Mouse (Mus musculus) kidney, postnatal 10 days (tissue): ENCODE data around the gene Sema3c.
"Not testable (repeated sequence)": the region's sequence is repeated elsewhere in the genome, so short reads cannot be mapped to it uniquely, and the experiment has no call there.

Experiments used
- DNase-seq: peaks from one replicate; pipeline ENCODE4 v3.0.0; 2021; ENCODE audit warnings: mixed read lengths

Sema3c gene

DNA sequence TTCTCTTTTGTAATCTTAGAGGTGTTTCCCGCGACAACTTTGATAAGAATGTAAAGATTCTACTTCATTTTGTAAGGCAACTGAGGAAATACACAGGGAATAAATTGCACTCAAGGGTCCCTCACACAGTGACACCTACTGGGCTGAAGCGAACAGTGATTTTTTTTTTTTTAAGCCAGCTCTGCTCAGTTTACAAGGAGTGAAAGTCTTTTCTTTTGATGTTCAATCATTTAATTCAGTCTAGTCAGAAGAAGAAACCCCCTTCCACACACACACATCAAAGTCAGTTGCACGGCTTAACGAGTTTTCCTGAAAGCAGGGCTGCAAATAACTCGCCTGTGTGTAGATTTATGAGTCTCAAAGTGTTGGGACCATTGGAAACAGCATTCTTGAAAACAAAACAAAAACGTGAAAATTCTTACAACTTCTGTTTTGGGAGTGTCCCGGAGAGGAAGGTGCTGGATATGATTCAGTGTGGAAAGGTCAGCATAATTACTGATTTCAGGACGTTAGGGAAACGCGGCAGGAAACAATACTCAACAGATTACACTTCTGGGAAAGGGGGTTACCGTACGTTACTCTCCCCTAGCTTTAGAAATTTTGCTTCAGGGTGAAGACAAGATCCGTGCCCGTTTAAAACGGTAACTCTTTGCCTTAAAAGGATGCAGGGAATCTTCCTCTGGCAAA is at the start of gene Sema3c:
Gene Sema3c (plus strand): TSS at position 588 of the 687 bp plus-strand sequence.
- DNase-seq: no peak

DNA sequence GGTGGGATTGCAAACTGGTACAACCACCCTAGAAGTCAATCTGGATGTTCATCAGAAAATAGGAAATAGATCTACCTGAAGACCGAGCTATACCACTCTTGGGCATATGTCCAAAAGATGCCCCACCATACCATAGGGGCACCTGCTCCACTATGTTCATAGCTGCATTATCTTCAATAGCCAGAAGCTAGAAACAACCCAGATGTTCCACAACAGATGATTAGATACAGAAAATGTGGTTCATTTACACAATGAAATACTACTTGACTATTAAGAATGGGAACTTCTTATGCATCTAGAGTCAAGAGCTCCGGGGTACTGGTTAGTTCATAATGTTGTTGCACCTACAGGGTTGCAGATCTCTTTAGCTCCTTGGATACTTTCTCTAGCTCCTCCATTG is 42.9 kb upstream of the Sema3c start:
- not testable (repeated sequence) for DNase-seq

- DNase-seq: no peak
Measured at GRCm38 (mm10) chr5:17543141-17543540, 30.9 kb upstream of the Sema3c start.

- DNase-seq: no peak
Measured at GRCm38 (mm10) chr5:17544904-17545449, 29.1 kb upstream of the Sema3c start.

GRCm38 (mm10) chr5:17551693-17552092 is 22.4 kb upstream of the Sema3c start:
- no peak for DNase-seq

DNA sequence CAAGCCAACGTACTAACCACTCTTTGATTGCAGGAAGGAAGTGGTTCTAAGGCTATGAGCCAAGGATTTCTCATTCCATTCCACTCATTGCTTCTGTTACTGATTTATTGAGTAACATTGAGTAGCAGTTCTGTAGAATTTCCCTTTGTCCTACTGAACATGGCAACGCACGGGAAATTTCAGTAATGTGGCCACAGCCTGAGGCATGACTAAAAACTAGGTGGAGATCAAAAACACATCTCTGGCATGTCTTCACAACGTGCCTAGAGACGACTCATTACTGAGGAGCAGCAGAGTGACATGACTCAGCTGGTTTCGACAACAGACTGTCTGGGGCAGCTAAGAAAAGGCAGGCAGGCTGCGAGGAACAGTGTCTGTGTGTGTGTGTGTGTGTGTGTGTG is 18.0 kb upstream of the Sema3c start:
- peak; percentile 44 for DNase-seq

- DNase-seq: no peak
Measured at GRCm38 (mm10) chr5:17556715-17557265, 17.3 kb upstream of the Sema3c start.

DNA sequence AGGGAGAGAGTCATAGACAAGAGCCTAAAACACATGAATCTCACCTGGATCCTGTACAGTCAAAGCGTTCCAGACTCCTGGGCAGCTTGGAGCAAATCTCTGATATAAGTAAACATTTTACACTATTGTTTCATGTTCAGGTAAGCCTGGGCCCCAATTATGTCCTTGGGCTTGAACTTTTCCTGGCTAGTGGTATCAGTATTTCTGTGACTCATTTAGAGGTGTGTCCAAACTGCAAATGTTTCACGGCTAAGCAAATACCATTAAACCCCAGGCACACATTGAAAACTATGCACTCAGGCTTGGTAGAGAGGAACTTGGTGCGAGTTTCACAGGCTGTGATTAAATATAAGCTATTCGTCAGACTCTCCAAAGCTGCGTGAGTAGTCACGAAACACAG is 2.5 kb upstream of the Sema3c start:
- no peak for DNase-seq

DNA sequence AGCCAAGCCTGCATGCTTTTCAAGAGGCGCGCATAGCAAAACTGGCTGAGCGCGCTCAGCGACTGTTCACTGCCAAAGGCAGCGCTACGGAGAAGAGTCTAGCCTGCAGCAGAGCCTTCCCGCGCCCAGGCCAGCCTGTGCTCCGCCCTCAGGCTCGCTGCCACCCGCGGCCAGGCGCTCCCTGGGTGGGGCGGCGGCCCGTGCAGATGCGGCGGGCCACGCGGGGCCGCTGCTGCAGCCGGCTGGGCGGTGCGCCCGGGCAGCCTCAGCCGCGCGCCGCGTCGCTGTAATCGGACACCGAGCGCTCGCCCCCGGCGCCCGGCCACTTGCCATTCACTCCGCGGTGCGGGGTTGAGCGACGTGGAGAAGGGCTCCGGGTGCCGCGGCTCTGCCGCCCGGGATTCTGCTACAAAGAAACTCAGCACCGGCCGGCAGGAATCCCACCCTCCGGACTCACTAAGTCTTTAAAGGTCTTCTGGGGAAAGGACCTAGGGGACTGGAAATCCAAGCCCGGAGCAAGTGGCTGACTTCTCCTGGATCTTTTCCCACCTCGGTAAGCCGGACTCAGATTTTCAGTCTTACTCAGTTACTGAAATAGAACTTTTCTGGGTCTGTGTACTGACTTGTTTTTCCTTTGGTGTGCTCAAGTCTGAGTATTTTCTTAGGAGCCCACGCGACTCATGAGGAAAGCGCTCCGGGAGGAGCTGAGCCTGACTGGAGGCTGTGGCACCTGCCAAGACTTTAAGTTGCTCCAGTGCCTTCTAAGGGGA is 517 bp downstream of the Sema3c start:
- DNase-seq: peak; percentile 85

GRCm38 (mm10) chr5:17575183-17575495 is 1.1 kb downstream of the Sema3c start:
- no peak for DNase-seq

GRCm38 (mm10) chr5:17576069-17576468 is 2.0 kb downstream of the Sema3c start:
- DNase-seq: no peak

DNA sequence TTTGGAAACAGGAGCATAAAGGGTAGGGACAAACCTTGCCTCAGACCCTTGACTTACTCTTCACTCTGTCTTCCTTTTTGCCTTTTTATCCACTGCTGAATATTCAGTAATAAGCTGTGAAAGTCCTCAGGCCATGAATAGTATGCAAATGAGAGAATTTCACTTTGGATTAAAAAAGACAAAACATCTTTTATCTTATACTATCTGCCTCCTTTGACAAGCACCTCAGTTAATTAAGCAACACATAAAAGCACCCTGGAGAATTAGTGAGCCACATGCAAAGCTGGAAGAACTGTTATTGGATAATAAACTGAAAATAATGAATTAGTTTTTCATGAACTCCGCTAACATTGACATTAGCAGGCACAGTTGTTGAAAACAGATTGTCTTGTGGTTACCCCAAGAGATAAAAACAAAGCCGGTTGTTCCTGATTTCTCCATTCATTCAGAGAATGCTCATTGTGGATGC is 8.0 kb downstream of the Sema3c start:
- DNase-seq: no peak

GRCm38 (mm10) chr5:17584299-17584945 is 10.3 kb downstream of the Sema3c start:
- DNase-seq: no peak

DNA sequence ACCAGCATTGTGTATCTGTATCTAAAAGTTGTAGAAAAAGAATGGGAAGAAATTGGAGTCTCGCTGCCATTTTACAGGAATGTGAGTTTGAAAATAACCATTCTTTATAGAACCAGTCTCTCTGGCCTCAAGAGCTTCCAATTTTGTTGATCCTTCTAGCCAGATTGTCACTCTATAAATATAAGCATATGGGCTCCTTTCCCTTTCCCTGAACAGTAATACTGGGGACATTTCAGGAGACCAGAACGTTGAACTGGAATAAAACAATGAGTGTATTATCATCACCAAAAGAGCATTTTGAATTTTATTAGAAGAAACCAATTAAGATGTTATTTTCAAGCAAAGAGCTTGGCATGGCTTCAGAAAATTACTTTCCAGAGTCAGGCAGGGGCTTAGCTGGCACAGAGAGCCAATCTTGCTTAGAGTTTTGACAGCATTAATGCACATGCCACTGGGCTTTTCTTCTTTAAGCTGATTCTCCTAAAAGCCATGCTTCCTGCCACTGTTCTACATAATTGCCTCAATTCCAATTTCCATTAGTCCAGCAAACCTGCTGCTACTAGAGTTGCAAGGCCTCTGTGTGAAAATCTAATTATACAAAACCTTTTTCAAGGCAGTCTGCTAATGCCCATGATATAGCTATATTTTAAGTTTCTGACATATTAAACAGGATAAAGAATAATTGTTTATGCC is 12.6 kb downstream of the Sema3c start:
- DNase-seq: no peak

DNA sequence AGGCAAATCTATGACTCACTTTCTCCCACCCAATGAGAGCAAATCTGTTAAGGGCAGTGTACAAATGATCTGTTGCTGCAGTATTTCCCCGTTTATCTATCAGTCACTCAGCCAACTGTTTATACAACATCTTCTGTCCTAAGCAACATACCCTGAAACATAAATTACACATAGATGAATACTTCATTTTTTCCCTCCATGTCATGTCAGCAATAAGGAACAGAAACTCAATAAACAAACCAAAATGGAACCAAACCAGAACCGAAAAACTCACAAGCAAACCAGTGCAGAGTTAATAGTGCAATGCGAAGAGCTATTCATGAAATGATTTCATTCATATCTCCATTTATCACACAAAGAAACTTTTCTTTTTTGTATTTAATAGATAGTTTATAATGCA is 17.8 kb downstream of the Sema3c start:
- DNase-seq: no peak

- DNase-seq: no peak
Measured at GRCm38 (mm10) chr5:17601700-17602099, 27.6 kb downstream of the Sema3c start.

GRCm38 (mm10) chr5:17620619-17621018 is 46.5 kb downstream of the Sema3c start:
- DNase-seq: no peak

DNA sequence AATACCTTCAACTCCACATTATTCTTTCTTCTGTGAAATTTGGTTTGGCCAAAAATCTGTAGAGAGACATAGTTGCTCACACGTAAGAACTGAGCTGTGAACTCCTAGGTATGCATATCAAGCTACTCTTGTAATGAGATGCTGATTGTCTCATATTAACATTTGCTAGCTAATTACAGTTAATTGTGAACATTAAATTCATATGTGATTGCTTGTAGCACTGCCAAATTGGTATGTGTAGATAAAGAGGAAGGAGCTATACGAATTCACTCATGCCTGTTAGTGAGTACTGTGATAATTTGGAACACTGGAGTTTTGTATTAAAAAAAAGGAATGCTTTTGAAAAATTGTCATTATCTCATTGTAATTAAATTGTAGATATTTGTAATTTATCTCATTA is 48.5 kb downstream of the Sema3c start:
- DNase-seq: no peak

DNA sequence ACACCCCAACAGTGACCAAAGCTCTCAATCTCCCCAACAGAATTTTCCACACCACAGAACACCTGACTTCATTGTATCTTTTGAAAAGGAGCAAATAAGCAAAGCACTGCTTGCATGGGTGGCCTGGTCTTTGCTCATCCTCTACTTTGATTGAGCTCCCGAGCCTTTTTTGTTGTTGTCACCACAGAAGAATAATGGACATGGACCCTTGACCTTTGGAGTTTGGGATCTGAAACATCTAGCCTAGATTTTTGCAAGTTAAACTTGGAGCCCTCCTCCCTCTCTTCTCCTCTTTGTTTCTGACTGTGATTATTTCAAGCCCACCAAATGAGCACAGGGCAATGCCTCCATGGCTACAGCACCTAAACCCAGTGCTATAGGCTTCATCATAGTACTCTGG is 54.5 kb downstream of the Sema3c start:
- no peak for DNase-seq

GRCm38 (mm10) chr5:17629599-17629998 is 55.5 kb downstream of the Sema3c start:
- DNase-seq: no peak

DNA sequence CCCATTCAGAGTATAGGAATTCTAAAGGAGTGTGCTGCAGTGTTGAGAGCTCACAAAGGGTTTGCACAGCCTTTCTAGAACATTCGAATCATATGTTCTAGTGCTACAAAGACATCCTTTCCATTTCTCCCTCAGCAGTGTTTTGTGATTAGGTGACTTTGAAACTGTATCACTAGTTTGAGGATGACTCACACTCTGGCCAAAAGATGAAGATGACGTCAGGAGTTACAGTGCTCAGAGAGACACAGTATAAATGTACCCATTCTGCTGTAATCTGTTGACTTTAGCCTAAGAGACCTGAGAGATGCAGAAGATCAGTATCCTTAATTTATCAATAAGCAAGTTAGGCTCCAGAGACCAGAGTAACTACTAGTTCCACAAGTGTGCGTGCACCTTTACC is 65.4 kb downstream of the Sema3c start:
- no peak for DNase-seq

- no peak for DNase-seq
Measured at GRCm38 (mm10) chr5:17647643-17648226, 73.7 kb downstream of the Sema3c start.
